Mouse (Mus musculus): Measurements from ENCODE around the gene Olfr497. TPM values are rescaled to one million over a fixed set of nuclear protein-coding genes. Genes with fewer than 3 reads are reported as not detected.

The Olfr497 gene
- total RNA-seq (2021): not detected

- intact Hi-C loops (cut with DNase I): no loop called here
These were observed at the start of gene Olfr497 for GRCm38 (mm10) chr7:108420121-108420520. TSS of gene Olfr497 (plus strand) at chr7:108420421.

DNA sequence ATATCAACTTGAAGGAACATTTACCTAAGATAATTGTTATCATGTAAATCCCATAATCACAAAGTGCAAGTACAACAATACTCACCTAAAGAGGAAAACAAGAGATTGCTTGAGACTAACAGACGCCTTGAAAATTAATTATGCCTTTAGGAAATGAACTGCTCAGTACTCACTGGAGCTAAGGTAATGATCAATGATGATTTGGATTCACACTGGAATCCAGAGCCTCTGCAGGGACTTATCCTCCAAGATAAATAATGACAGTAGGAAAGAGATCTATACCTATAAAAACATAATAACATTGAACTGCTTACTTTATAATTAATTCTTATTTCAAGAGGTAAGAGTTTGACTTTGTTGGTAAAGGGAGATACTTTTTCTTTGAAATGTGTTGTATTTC lies 27.4 kb upstream of the Olfr497 start, which contains the start of gene Olfr495:
Gene Olfr495 (plus strand): TSS at position 301 of the 400 bp plus-strand sequence.
- DNase-seq: no peak
- intact Hi-C loops (cut with DNase I): no loop called here

More at GRCm38 (mm10) chr7:108420121-108420520, at the start of gene Olfr497:
- no peak for DNase-seq

GRCm38 (mm10) chr7:108465026-108465425 lies 44.8 kb downstream of the Olfr497 start, which contains the start of gene Olfr498:
TSS of gene Olfr498 (plus strand) at chr7:108465326.
- intact Hi-C loops (cut with DNase I): no loop called here
- DNase-seq: no peak

Other genes with a start within 250 kb of the Olfr497 start
- gene Olfr486, start 247.7 kb upstream of the Olfr497 start, total RNA-seq (2021): not detected
- gene Olfr487, start 205.8 kb upstream of the Olfr497 start, total RNA-seq (2021): not detected
- gene Olfr488, start 162.1 kb upstream of the Olfr497 start, total RNA-seq (2021): not detected
- not detected for gene Olfr490, start 131.5 kb upstream of the Olfr497 start, total RNA-seq (2021)
- gene Olfr491, start 107.0 kb upstream of the Olfr497 start, total RNA-seq (2021): not detected
- not detected for gene Olfr492, start 96.7 kb upstream of the Olfr497 start, total RNA-seq (2021)
- not detected for gene Olfr493, start 73.4 kb upstream of the Olfr497 start, total RNA-seq (2021)
- gene Olfr494, start 55.1 kb upstream of the Olfr497 start, total RNA-seq (2021): not detected
- not detected for gene Olfr495, start 27.3 kb upstream of the Olfr497 start, total RNA-seq (2021)
- gene Olfr498, start 44.9 kb downstream of the Olfr497 start, total RNA-seq (2021): not detected
- gene Olfr502, start 104.6 kb downstream of the Olfr497 start, total RNA-seq (2021): not detected
- not detected for gene Olfr503, start 124.1 kb downstream of the Olfr497 start, total RNA-seq (2021)
- gene Olfr504, start 145.4 kb downstream of the Olfr497 start, total RNA-seq (2021): not detected
- gene Olfr506, start 190.4 kb downstream of the Olfr497 start, total RNA-seq (2021): not detected
- not detected for gene Olfr507, start 201.4 kb downstream of the Olfr497 start, total RNA-seq (2021)
- gene Olfr508, start 209.6 kb downstream of the Olfr497 start, total RNA-seq (2021): not detected
- not detected for gene Olfr509, start 231.5 kb downstream of the Olfr497 start, total RNA-seq (2021)
- not detected for gene Olfr510, start 246.0 kb downstream of the Olfr497 start, total RNA-seq (2021)